Mouse (Mus musculus): ENCODE results near the gene Pick1.

- TF ChIP-seq CHD2 (IDR thresholded peaks at IDR 0.05; ENCODE audit: low read depth, low read length) (no peak), MAFK (IDR thresholded peaks at IDR 0.05; ENCODE audit: insufficient read depth, low read depth, low read length) (no peak), ZNF384 (IDR thresholded peaks at IDR 0.05; ENCODE audit: low read depth, low read length) (no peak), ZC3H11A (IDR thresholded peaks at IDR 0.05; ENCODE audit: borderline replicate concordance, low read depth, low read length) (no peak)
These were observed 56.4 kb downstream of the Pick1 start, which contains the start of gene Baiap2l2 for GRCm38 (mm10) chr15:79285399-79285798.

Data from ES-E14 (cell line).